Mouse (Mus musculus): ENCODE data around the gene Nol12.

GRCm38 (mm10) chr15:78992235-78992634 lies 57.5 kb downstream of the Nol12 start:
- TF ChIP-seq GATA1 (IDR thresholded peaks at IDR 0.05; ENCODE audit: borderline replicate concordance, low read length) (no peak), FLI1 (IDR thresholded peaks at IDR 0.05; ENCODE audit: low read length) (no peak)
